Mouse (Mus musculus): ENCODE results near the gene Sox12.
A peak's percentile ranks its signal among the peaks of the same experiment; 100 is the strongest.
"Not testable (repeated sequence)": the region's sequence is repeated elsewhere in the genome, so short reads cannot be mapped to it uniquely, and the experiment has no call there.

Gene Sox12

DNA sequence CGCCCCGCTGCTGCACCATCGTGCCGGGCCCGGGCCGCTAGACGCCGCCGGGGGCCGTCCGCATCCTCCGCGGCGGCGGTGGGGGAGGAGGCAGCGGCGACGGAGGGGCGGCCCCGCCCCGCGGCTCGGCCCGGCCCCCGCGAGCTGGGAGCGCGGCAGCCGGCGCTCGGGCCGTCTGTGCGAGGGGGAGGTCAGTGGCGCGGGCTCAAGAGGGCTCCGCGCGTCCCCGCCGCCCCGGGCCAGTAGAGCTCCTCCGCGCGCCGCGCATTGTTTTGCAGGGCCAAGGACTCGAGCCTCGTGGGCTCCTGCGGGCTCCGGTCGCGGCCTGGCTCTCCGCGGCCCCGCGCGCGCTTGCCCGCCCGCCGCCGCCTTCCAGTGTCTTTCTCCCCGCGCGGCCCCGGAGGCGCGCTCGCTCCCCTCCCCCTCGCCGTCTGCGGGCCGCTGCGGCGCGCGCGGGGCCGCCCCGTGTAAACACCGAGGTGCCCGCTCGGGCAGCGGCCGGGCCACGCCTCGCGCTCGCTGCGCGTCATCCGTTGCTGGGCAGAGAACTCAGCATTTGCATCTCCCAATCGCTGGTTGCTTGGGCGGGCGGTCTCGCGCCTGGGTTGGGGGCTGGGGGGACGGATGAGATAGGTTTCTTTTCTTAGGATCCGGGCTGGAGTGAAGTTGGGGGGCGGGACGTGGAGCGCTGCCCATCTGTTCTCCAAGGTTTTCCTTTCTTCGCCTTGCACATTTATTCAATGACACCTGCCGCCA, at the start of gene Sox12:
Gene Sox12, minus strand, starts transcription at position 384 of the 756 bp plus-strand sequence.
- peak; percentile 96 for DNase-seq (ENCODE audit: low spot score)

DNA sequence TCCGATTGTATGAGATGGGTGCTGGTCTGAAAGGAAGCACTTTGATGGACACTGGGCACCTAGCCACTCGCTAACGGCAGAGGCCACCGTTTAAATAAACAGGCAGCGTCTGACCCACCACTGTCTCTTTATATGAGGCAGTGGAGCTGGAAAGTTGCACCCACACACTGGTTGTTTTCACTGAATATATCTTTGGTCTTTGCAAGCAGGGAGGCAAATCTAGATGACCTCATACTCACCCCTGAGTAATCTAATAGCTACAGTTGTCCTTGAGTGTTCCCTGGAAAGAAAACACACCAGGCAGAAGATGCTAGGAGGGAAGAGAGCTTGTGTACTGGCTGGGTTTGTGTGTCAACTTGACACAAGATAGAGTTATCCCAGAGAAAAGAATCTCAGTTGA, 49.6 kb upstream of the Sox12 start:
- no peak for DNase-seq (ENCODE audit: low spot score)

DNA sequence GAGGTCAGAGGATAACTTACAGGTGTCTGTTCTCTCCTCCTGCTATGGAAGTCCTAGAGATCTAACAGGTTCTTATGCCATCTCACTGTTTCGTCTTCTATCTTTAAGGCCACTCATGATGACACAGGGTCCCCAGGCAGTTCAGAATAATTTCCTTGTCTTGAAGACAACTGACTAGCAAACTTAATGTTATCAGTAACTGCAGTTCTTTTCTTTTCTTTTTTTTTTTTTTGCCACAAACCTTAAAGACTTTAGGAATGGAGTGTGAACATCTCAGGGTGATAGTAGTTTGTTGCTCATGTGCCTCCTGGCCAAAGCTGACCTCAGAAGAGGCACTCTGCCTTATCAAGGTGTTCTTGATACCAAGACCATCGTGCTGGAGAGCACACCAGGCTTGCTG, 48.8 kb upstream of the Sox12 start:
- DNase-seq (ENCODE audit: low spot score): no peak

- no peak for DNase-seq (ENCODE audit: low spot score)
These were observed 45.4 kb upstream of the Sox12 start for GRCm38 (mm10) chr2:152443281-152443680.

GRCm38 (mm10) chr2:152442322-152442721, 44.5 kb upstream of the Sox12 start:
- DNase-seq (ENCODE audit: low spot score): no peak

DNA sequence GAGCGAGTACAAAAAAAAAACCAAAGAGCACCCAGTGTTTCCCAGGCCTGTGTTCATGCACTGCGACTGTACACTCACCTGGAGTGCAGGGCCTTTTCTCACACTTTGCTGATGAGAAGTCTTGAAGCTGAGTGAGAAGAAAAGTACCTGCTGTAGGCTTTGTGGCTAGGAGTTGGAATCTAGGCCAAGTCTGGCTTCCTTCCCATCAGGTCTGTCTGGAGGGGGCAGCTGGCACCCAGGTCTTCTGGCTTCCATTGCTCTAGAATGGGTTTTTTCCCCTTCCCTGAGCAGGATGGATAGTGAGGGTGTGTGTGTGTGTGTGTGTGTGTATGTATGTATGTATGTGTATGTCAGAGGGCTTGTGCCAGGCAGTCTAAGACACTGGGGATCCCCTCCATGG, 42.0 kb upstream of the Sox12 start:
- DNase-seq (ENCODE audit: low spot score): no peak

DNA sequence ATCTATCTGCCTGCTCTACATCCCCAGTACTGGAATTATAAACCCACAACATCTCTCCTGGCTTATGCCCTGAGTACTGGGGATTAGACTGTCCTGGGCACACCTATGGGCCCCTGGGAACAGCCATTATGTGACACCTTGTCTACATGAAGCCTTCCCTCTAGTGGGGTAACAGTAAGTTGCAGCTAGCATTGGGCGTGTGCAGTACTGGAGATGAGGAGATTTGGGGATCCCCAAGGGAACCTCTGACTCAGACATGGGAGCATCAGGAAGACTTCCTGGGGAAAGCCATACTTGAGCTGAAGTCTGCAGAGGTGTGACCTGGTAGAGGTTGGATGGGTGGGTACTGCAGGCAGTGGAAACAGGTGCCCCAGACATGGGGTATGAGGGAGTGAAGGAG, 41.1 kb upstream of the Sox12 start:
- no peak for DNase-seq (ENCODE audit: low spot score)

DNA sequence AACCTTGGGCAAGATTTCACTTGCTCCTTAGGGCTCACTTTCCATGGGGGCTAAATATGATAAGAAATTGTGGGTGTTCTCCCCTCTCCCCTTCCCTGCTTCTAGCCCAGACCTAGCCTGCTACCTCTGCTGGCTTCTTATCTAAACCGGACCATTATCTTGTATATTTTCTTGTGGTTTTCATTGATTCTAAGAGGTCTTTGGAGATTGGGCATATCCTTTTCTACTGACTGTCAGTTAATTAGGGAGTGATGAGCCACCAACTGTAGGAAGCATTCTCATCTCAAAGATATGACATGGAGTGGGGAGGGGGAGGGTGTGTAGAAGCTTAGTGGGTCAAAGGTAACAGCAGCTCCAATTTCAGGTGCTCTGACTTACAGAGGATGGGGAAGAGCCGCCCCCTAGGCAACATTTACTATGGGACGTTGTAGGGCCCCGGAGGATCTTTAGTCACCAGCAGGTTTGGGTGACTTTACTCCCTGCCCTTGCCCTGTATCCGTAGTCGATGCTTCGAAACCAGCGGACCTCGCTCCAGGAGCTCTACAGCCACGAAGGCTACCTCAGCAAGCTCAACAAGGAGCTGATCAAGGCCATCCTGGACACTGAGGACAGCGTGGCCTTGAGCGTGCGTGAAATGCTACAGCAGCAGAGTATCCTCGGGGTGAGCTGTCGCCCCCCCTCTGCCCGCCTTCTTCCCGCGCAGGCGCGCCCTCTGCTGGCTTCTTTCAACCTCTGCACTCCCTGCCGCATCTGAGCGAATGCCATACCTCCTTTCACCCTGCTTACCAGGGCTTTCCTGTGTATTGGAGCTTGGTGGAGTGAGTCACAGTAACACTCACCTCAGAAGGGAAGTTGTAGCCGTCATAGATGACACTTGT, 39.4 kb upstream of the Sox12 start:
- DNase-seq (ENCODE audit: low spot score): peak; percentile 83

- DNase-seq (ENCODE audit: low spot score): no peak
These were observed 38.6 kb upstream of the Sox12 start for GRCm38 (mm10) chr2:152436405-152436901.

GRCm38 (mm10) chr2:152428481-152428880, 30.6 kb upstream of the Sox12 start:
- DNase-seq (ENCODE audit: low spot score): not testable (repeated sequence)

DNA sequence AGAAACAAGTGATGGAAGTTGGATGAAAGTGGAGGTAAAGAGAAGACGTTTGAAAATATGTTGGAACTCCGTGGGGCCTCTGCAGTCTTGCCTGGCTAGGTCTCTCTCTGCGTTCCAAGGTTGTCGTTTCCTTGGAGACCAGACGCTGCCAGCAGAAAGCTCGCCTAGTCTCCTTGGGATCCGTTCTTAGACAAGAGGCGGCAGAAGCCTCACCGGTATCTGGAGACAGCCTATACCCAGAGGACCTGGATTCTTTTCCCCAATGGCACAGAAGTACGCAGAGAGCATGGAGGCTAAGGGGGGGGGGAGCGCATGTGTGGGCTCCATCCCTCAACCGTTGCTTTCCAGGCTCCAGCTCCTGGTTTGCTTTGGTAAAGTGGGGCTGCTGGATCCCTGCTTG, 29.6 kb upstream of the Sox12 start:
- DNase-seq (ENCODE audit: low spot score): no peak

GRCm38 (mm10) chr2:152415786-152416185, 17.9 kb upstream of the Sox12 start:
- no peak for DNase-seq (ENCODE audit: low spot score)

GRCm38 (mm10) chr2:152415287-152415686, 17.4 kb upstream of the Sox12 start, which contains the start of gene 6820408C15Rik:
Gene 6820408C15Rik, plus strand, starts transcription at chr2:152415587.
- DNase-seq (ENCODE audit: low spot score): no peak

DNA sequence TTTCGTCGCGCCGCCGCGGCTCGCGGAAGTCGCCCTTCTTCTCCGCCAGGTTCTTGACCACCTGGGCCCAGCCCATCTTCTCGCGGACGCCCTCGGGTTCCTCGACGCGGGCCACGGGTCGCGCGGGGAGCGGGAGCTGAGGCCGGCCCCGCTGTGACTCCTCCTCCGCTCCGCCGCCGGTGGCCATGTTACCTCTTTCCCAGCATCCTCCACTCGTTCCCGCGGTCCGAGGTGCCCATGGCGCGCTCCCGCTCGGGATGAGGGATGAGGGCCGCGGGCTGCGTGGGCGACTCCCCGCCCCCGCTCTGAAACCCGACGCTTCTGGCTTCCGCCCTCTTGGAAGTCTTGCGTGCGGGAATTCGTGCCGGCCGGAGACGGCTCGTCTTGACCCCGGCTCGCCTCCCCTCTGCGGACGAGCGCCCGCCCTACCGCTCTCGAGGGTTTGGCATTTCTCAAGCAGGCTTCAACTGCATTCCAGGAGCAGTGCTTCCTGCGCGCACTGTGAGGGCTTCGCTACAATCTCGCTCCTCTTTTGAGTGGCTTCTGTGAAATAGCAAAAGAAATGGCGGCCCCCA, 16.8 kb upstream of the Sox12 start, which contains the start of gene Zcchc3:
Gene Zcchc3, minus strand, starts transcription at position 437 of the 575 bp plus-strand sequence.
- peak; percentile 90 for DNase-seq (ENCODE audit: low spot score)

GRCm38 (mm10) chr2:152413765-152414584, 16.1 kb upstream of the Sox12 start:
- DNase-seq (ENCODE audit: low spot score): peak; percentile 72

DNA sequence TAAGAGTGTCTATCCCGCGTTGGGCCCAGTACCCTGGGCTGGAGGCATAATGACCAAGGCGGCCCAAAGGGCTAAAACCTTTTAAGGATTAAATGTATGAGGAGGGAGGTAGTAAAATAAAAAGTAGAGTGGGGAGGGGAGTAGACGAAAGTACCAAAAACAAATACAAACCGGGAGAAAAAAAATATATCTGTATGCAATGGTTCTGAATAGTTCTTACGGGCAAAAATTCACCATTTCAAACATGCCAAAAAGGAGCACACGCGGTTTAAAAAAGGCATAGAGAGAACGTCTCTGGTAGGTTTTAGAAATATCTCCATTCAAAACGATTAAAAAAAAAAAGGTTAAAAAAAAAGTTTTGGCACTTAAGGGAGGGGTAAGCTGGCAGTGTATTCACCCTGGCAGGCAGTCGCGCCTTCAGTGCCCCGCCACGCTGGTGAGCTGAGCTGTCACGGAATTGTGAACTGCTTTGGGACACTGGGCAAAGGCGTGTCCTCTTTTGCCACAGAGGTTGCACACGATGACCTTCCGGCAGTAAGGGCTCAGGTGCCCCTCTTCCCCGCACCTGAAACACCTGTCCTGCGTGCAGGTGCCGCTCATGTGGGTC, 15.4 kb upstream of the Sox12 start:
- no peak for DNase-seq (ENCODE audit: low spot score)

- DNase-seq (ENCODE audit: low spot score): no peak
These were observed 14.8 kb upstream of the Sox12 start for GRCm38 (mm10) chr2:152412526-152413157.

DNA sequence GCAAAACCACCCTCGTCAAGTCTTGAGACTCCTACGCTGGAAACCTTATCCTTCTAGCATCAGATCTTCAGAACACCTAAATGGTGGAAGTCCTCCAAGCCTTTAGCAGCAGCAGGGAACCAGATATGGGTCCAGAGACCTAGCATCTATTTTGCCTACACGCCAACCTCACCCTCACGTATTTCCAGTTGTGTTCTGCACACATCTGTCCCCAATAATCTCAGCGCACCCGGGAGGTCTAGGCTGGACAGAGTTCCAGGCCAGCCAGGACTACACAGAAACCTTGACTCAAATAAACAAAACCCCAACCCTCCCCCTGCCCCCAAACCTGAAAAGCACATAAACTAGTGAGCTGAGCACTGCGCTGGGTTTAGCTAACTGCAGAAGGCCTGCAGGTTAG, 13.6 kb upstream of the Sox12 start:
- DNase-seq (ENCODE audit: low spot score): no peak

- peak; percentile 86 for DNase-seq (ENCODE audit: low spot score)
These were observed 13.1 kb upstream of the Sox12 start for GRCm38 (mm10) chr2:152410971-152411371.

- DNase-seq (ENCODE audit: low spot score): no peak
These were observed 11.9 kb upstream of the Sox12 start for GRCm38 (mm10) chr2:152409781-152410180.

- DNase-seq (ENCODE audit: low spot score): peak; percentile 96
These were observed 8.3 kb upstream of the Sox12 start for GRCm38 (mm10) chr2:152406126-152406525.

All from testis, postnatal 14 days (tissue).